Mouse (Mus musculus): ENCODE results near the gene Cat. TPM values are rescaled to one million over a fixed set of nuclear protein-coding genes. Genes with fewer than 3 reads are reported as not detected.

Gene Cat
- polyA plus RNA-seq, 1 experiment from 2014 or later: 173 TPM

GRCm38 (mm10) chr2:103461210-103461609, 23.8 kb downstream of the Cat start:
- ATAC-seq: no peak
- no peak for TF ChIP-seq CTCF (IDR thresholded peaks at IDR 0.05; ENCODE audit: low read depth)
- H3K4me2 ChIP-seq (replicated peaks; ENCODE audit: low read depth): no peak overlapping the region
- peak overlapping the region; percentile 15; the same call in 1 of the 2 replicates for H3K27ac ChIP-seq (ENCODE audit: low read depth, low read length)
- no peak overlapping the region for H3K4me3 ChIP-seq (ENCODE audit: low read depth, low read length)
- H3K9ac ChIP-seq (ENCODE audit: low read depth, low read length): no peak overlapping the region
- no peaks in the 10 kb centered on the region for H3K27me3 ChIP-seq (replicated peaks; ENCODE audit: control insufficient read depth, insufficient read depth, low read length)
- H3K9me3 ChIP-seq (ENCODE audit: control insufficient read depth): no peaks in the 10 kb centered on the region
- H3K36me3 ChIP-seq (ENCODE audit: control insufficient read depth, insufficient read depth): peaks cover 79% of the 10 kb centered on the region
- no peaks in the 10 kb centered on the region for H3K4me1 ChIP-seq (replicated peaks; ENCODE audit: control insufficient read depth, insufficient read depth, low read length)
- 71% methylated on average over 8 of the region's 8 CpGs for WGBS

- Histone ChIP-seq H3K4me3 (ENCODE audit: low read depth, low read length) (no peak overlapping the region), H3K4me1 (replicated peaks; ENCODE audit: control insufficient read depth, insufficient read depth, low read length) (no peaks in the 10 kb centered on the region), H3K36me3 (ENCODE audit: control insufficient read depth, insufficient read depth) (peaks cover 81% of the 10 kb centered on the region), H3K9ac (ENCODE audit: low read depth, low read length) (no peak overlapping the region), H3K27ac (ENCODE audit: low read depth, low read length) (no peak overlapping the region), H3K27me3 (replicated peaks; ENCODE audit: control insufficient read depth, insufficient read depth, low read length) (no peaks in the 10 kb centered on the region), H3K9me3 (ENCODE audit: control insufficient read depth) (no peaks in the 10 kb centered on the region), H3K4me2 (replicated peaks; ENCODE audit: low read depth) (no peak overlapping the region)
- no peak for TF ChIP-seq CTCF (IDR thresholded peaks at IDR 0.05; ENCODE audit: low read depth)
- 95% methylated on average over 10 of the region's 10 CpGs for WGBS
- ATAC-seq: no peak
Observed at GRCm38 (mm10) chr2:103459069-103459468, 25.9 kb downstream of the Cat start.

GRCm38 (mm10) chr2:103457628-103458027, 27.3 kb downstream of the Cat start:
- 90% methylated on average over 7 of the region's 7 CpGs for WGBS
- no peaks in the 10 kb centered on the region for H3K9me3 ChIP-seq (ENCODE audit: control insufficient read depth)
- TF ChIP-seq CTCF (IDR thresholded peaks at IDR 0.05; ENCODE audit: low read depth): no peak
- no peaks in the 10 kb centered on the region for H3K4me1 ChIP-seq (replicated peaks; ENCODE audit: control insufficient read depth, insufficient read depth, low read length)
- peaks cover 81% of the 10 kb centered on the region for H3K36me3 ChIP-seq (ENCODE audit: control insufficient read depth, insufficient read depth)
- no peak overlapping the region for H3K4me2 ChIP-seq (replicated peaks; ENCODE audit: low read depth)
- H3K9ac ChIP-seq (ENCODE audit: low read depth, low read length): no peak overlapping the region
- ATAC-seq: no peak
- no peak overlapping the region for H3K27ac ChIP-seq (ENCODE audit: low read depth, low read length)
- H3K4me3 ChIP-seq (ENCODE audit: low read depth, low read length): no peak overlapping the region
- no peaks in the 10 kb centered on the region for H3K27me3 ChIP-seq (replicated peaks; ENCODE audit: control insufficient read depth, insufficient read depth, low read length)

- Histone ChIP-seq H3K9ac (ENCODE audit: low read depth, low read length) (no peak overlapping the region), H3K36me3 (ENCODE audit: control insufficient read depth, insufficient read depth) (peaks cover 76% of the 10 kb centered on the region), H3K4me3 (ENCODE audit: low read depth, low read length) (no peak overlapping the region), H3K27ac (ENCODE audit: low read depth, low read length) (no peak overlapping the region), H3K9me3 (ENCODE audit: control insufficient read depth) (no peaks in the 10 kb centered on the region), H3K4me1 (replicated peaks; ENCODE audit: control insufficient read depth, insufficient read depth, low read length) (no peaks in the 10 kb centered on the region), H3K4me2 (replicated peaks; ENCODE audit: low read depth) (no peak overlapping the region), H3K27me3 (replicated peaks; ENCODE audit: control insufficient read depth, insufficient read depth, low read length) (no peaks in the 10 kb centered on the region)
- no peak for TF ChIP-seq CTCF (IDR thresholded peaks at IDR 0.05; ENCODE audit: low read depth)
- 89% methylated on average over 5 of the region's 5 CpGs for WGBS
- ATAC-seq: no peak
Observed at GRCm38 (mm10) chr2:103457048-103457447, 27.9 kb downstream of the Cat start.

GRCm38 (mm10) chr2:103456646-103457045, 28.3 kb downstream of the Cat start:
- 20% methylated on average over 10 of the region's 10 CpGs for WGBS
- peaks cover 72% of the 10 kb centered on the region for H3K36me3 ChIP-seq (ENCODE audit: control insufficient read depth, insufficient read depth)
- ATAC-seq: peak; percentile 58; the same call in 1 of the 2 replicates

GRCm38 (mm10) chr2:103455748-103456147, 29.2 kb downstream of the Cat start:
- TF ChIP-seq CTCF (IDR thresholded peaks at IDR 0.05; ENCODE audit: low read depth): no peak

More at GRCm38 (mm10) chr2:103456646-103457045, 28.3 kb downstream of the Cat start:
- H3K9ac ChIP-seq (ENCODE audit: low read depth, low read length): no peak overlapping the region
- H3K9me3 ChIP-seq (ENCODE audit: control insufficient read depth): no peaks in the 10 kb centered on the region
- H3K27me3 ChIP-seq (replicated peaks; ENCODE audit: control insufficient read depth, insufficient read depth, low read length): no peaks in the 10 kb centered on the region
- no peak overlapping the region for H3K27ac ChIP-seq (ENCODE audit: low read depth, low read length)
- no peak overlapping the region for H3K4me2 ChIP-seq (replicated peaks; ENCODE audit: low read depth)
- TF ChIP-seq CTCF (IDR thresholded peaks at IDR 0.05; ENCODE audit: low read depth): peak; percentile 96
- H3K4me3 ChIP-seq (ENCODE audit: low read depth, low read length): no peak overlapping the region
- H3K4me1 ChIP-seq (replicated peaks; ENCODE audit: control insufficient read depth, insufficient read depth, low read length): no peaks in the 10 kb centered on the region

GRCm38 (mm10) chr2:103452550-103452949, 32.4 kb downstream of the Cat start:
- Histone ChIP-seq H3K4me3 (ENCODE audit: low read depth, low read length) (no peak overlapping the region), H3K4me1 (replicated peaks; ENCODE audit: control insufficient read depth, insufficient read depth, low read length) (no peaks in the 10 kb centered on the region), H3K9me3 (ENCODE audit: control insufficient read depth) (no peaks in the 10 kb centered on the region), H3K27me3 (replicated peaks; ENCODE audit: control insufficient read depth, insufficient read depth, low read length) (no peaks in the 10 kb centered on the region), H3K4me2 (replicated peaks; ENCODE audit: low read depth) (no peak overlapping the region), H3K36me3 (ENCODE audit: control insufficient read depth, insufficient read depth) (peaks cover 45% of the 10 kb centered on the region), H3K27ac (ENCODE audit: low read depth, low read length) (no peak overlapping the region), H3K9ac (ENCODE audit: low read depth, low read length) (no peak overlapping the region)
- ATAC-seq: no peak
- no peak for TF ChIP-seq CTCF (IDR thresholded peaks at IDR 0.05; ENCODE audit: low read depth)
- WGBS: 87% methylated on average over 5 of the region's 5 CpGs

More at GRCm38 (mm10) chr2:103455748-103456147, 29.2 kb downstream of the Cat start:
- Histone ChIP-seq H3K27ac (ENCODE audit: low read depth, low read length) (no peak overlapping the region), H3K4me1 (replicated peaks; ENCODE audit: control insufficient read depth, insufficient read depth, low read length) (no peaks in the 10 kb centered on the region), H3K4me3 (ENCODE audit: low read depth, low read length) (no peak overlapping the region), H3K27me3 (replicated peaks; ENCODE audit: control insufficient read depth, insufficient read depth, low read length) (no peaks in the 10 kb centered on the region), H3K4me2 (replicated peaks; ENCODE audit: low read depth) (no peak overlapping the region), H3K9me3 (ENCODE audit: control insufficient read depth) (no peaks in the 10 kb centered on the region), H3K9ac (ENCODE audit: low read depth, low read length) (no peak overlapping the region), H3K36me3 (ENCODE audit: control insufficient read depth, insufficient read depth) (peaks cover 67% of the 10 kb centered on the region)
- 94% methylated on average over 7 of the region's 7 CpGs for WGBS
- ATAC-seq: no peak

All from intestine, postnatal 0 days (tissue).